ENCODE assay signal across 7 mouse cellular contexts in the genomic region with DNA sequence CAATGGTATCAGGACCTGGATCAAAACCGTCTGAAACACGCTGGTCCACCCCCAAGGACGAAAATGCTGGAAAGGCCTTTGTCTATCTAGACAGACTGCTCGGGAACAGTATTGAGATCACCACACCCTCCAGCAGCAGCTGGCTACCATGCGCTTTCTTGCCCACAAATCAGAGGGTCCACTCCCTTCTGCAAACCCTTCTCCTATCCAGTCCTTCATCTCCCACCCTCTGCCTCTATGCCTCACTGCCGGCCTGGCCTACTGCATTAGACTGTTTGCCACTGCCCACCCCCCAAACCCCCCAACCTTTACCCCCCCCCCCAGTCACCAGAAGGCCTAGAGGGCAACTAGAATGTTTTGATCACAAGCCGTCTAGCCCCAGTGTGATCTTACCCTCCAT. TPM values are rescaled to one million over a fixed set of nuclear protein-coding genes. Genes with fewer than 3 reads are reported as not detected.
DNase-seq lines count a peak whose midpoint lies in the region; ATAC-seq lines count a peak whose summit lies in the region.

No protein-coding gene starts in this region.

- H3K4me1 ChIP-seq in liver, embryonic 11.5 days (replicated peaks; ENCODE audit: control insufficient read depth, insufficient read depth, low read length) = peaks cover 40% of the 10 kb centered on the region
- H3K4me1 ChIP-seq in forebrain, embryonic 15.5 days = peaks cover 37% of the 10 kb centered on the region
- peaks cover 88% of the 10 kb centered on the region for H3K4me1 ChIP-seq in limb, embryonic 13.5 days
- H3K4me1 ChIP-seq in stomach, embryonic 14.5 days (ENCODE audit: control insufficient read depth, insufficient read depth, low read length) = peaks cover 27% of the 10 kb centered on the region

- peak overlapping the region; percentile 77; the same call in 1 of the 2 replicates for H3K27ac ChIP-seq in liver, embryonic 11.5 days (ENCODE audit: low read depth, low read length)
- H3K27ac ChIP-seq in forebrain, embryonic 15.5 days (replicated peaks) = peak overlapping the region; percentile 84
- peak overlapping the region; percentile 95 for H3K27ac ChIP-seq in limb, embryonic 13.5 days
- peak overlapping the region; percentile 80; the same call in 1 of the 2 replicates for H3K27ac ChIP-seq in stomach, embryonic 14.5 days (ENCODE audit: low read length)

- no peaks in the 10 kb centered on the region for H3K27me3 ChIP-seq in liver, embryonic 11.5 days (replicated peaks; ENCODE audit: control insufficient read depth, insufficient read depth, low read length)
- H3K27me3 ChIP-seq in forebrain, embryonic 15.5 days = no peaks in the 10 kb centered on the region
- H3K27me3 ChIP-seq in limb, embryonic 13.5 days = no peaks in the 10 kb centered on the region
- H3K27me3 ChIP-seq in stomach, embryonic 14.5 days (ENCODE audit: control insufficient read depth, insufficient read depth, low read length) = no peaks in the 10 kb centered on the region

- no peak overlapping the region for H3K4me3 ChIP-seq in liver, embryonic 11.5 days (ENCODE audit: low read depth, low read length)
- no peak overlapping the region for H3K4me3 ChIP-seq in forebrain, embryonic 15.5 days
- H3K4me3 ChIP-seq in limb, embryonic 13.5 days = no peak overlapping the region
- H3K4me3 ChIP-seq in stomach, embryonic 14.5 days (ENCODE audit: low read depth, low read length) = no peak overlapping the region

- 55% methylated on average over 7 of the region's 7 CpGs for WGBS in liver, embryonic 11.5 days
- WGBS in forebrain, embryonic 15.5 days = 45% methylated on average over 7 of the region's 7 CpGs
- 63% methylated on average over 7 of the region's 7 CpGs for WGBS in limb, embryonic 13.5 days
- WGBS in stomach, embryonic 14.5 days = 69% methylated on average over 7 of the region's 7 CpGs

- no peak overlapping the region for H3K9ac ChIP-seq in liver, embryonic 11.5 days (ENCODE audit: low read depth, low read length)
- H3K9ac ChIP-seq in forebrain, embryonic 15.5 days (replicated peaks) = no peak overlapping the region
- no peak overlapping the region for H3K9ac ChIP-seq in limb, embryonic 13.5 days
- no peak overlapping the region for H3K9ac ChIP-seq in stomach, embryonic 14.5 days (replicated peaks; ENCODE audit: low read depth, low read length)

- no peaks in the 10 kb centered on the region for H3K9me3 ChIP-seq in liver, embryonic 11.5 days (ENCODE audit: control insufficient read depth, low read length)
- no peaks in the 10 kb centered on the region for H3K9me3 ChIP-seq in forebrain, embryonic 15.5 days
- H3K9me3 ChIP-seq in limb, embryonic 13.5 days = no peaks in the 10 kb centered on the region
- H3K9me3 ChIP-seq in stomach, embryonic 14.5 days (ENCODE audit: control insufficient read depth, low read depth, low read length) = no peaks in the 10 kb centered on the region

- DNase-seq in liver, embryonic 11.5 days (ENCODE audit: low spot score) = no peak
- DNase-seq in liver = no peak
- no peak for DNase-seq in left cerebral cortex, postnatal 14 days (ENCODE audit: low spot score in 2 of 2)
- no peak for DNase-seq in adrenal gland, postnatal 25 days

- intact Hi-C loops in left cerebral cortex, postnatal 14 days (cut with DNase I) = no loop called here

- H3K36me3 ChIP-seq in liver, embryonic 11.5 days (ENCODE audit: control insufficient read depth, insufficient read depth, low read length) = no peaks in the 10 kb centered on the region
- no peaks in the 10 kb centered on the region for H3K36me3 ChIP-seq in forebrain, embryonic 15.5 days
- no peaks in the 10 kb centered on the region for H3K36me3 ChIP-seq in limb, embryonic 13.5 days
- no peaks in the 10 kb centered on the region for H3K36me3 ChIP-seq in stomach, embryonic 14.5 days (ENCODE audit: control insufficient read depth, insufficient read depth, low read length)

- no peak overlapping the region for H3K4me2 ChIP-seq in liver, embryonic 11.5 days
- no peak overlapping the region for H3K4me2 ChIP-seq in forebrain, embryonic 15.5 days (replicated peaks)
- H3K4me2 ChIP-seq in limb, embryonic 13.5 days (replicated peaks) = peak overlapping the region; percentile 32; the same call in 1 of the 2 replicates
- H3K4me2 ChIP-seq in stomach, embryonic 14.5 days (replicated peaks; ENCODE audit: low read depth, low read length) = no peak overlapping the region

- ATAC-seq in liver, embryonic 11.5 days (replicated peaks; ENCODE audit: low FRiP score) = peak; percentile 7; the same call in 1 of the 2 replicates
- peak; percentile 18; the same call in 1 of the 2 replicates for ATAC-seq in forebrain, embryonic 15.5 days (replicated peaks)
- ATAC-seq in limb, embryonic 13.5 days (ENCODE audit: low FRiP score, low read depth) = no peak
- no peak for ATAC-seq in stomach, embryonic 14.5 days (ENCODE audit: insufficient number of reproducible peaks, insufficient read depth, low FRiP score, low read depth)

RNA-seq across cellular contexts. Expression of gene Acot11, which starts 19.5 kb away (rescaled TPM):
- polyA plus RNA-seq in liver, embryonic 11.5 days (2014; fragmentation: Nextera tagmentation; extraction: Ambion mirVana) = 2.9 and 3.9 TPM in 2 replicates
- 0.92 and 1.3 TPM in 2 replicates for polyA plus RNA-seq in forebrain, embryonic 15.5 days (2015; fragmentation: Nextera tagmentation; extraction: Ambion mirVana)
- 5.1 and 5.5 TPM in 2 replicates for polyA plus RNA-seq in limb, embryonic 13.5 days (2015; fragmentation: Nextera tagmentation; extraction: Ambion mirVana)
- 3.7 and 3.9 TPM in 2 replicates for polyA plus RNA-seq in stomach, embryonic 14.5 days (2014; fragmentation: Nextera tagmentation; extraction: Ambion mirVana)
- total RNA-seq in left cerebral cortex, postnatal 14 days (2021) = 10 to 100 TPM; 30.5 to 34.1 TPM
- total RNA-seq in adrenal gland, postnatal 25 days (2021) = 32.5 and 50.9 TPM in 2 replicates

RNA-seq across cellular contexts. Expression of gene Fam151a, which starts 51.7 kb away (rescaled TPM):
- polyA plus RNA-seq in liver, embryonic 11.5 days (2014; fragmentation: Nextera tagmentation; extraction: Ambion mirVana) = 0.11 TPM in 1 of 2 replicates, not detected in the other
- not detected in 2 replicates for polyA plus RNA-seq in forebrain, embryonic 15.5 days (2015; fragmentation: Nextera tagmentation; extraction: Ambion mirVana)
- polyA plus RNA-seq in limb, embryonic 13.5 days (2015; fragmentation: Nextera tagmentation; extraction: Ambion mirVana) = 0.26 and 0.28 TPM in 2 replicates
- 4.3 and 4.9 TPM in 2 replicates for polyA plus RNA-seq in stomach, embryonic 14.5 days (2014; fragmentation: Nextera tagmentation; extraction: Ambion mirVana)
- not detected for total RNA-seq in left cerebral cortex, postnatal 14 days (2021)
- total RNA-seq in adrenal gland, postnatal 25 days (2021) = 0.15 TPM in 1 of 2 replicates, not detected in the other

RNA-seq across cellular contexts. Expression of gene Mroh7, which starts 54.6 kb away (rescaled TPM):
- 0.22 TPM in 2 replicates for polyA plus RNA-seq in liver, embryonic 11.5 days (2014; fragmentation: Nextera tagmentation; extraction: Ambion mirVana)
- polyA plus RNA-seq in forebrain, embryonic 15.5 days (2015; fragmentation: Nextera tagmentation; extraction: Ambion mirVana) = 0.20 and 0.87 TPM in 2 replicates
- 0.51 and 0.70 TPM in 2 replicates for polyA plus RNA-seq in limb, embryonic 13.5 days (2015; fragmentation: Nextera tagmentation; extraction: Ambion mirVana)
- polyA plus RNA-seq in stomach, embryonic 14.5 days (2014; fragmentation: Nextera tagmentation; extraction: Ambion mirVana) = 0.10 TPM in 1 of 2 replicates, not detected in the other
- 1 to 10 TPM; 2.1 to 2.2 TPM for total RNA-seq in left cerebral cortex, postnatal 14 days (2021)
- 2.3 and 2.6 TPM in 2 replicates for total RNA-seq in adrenal gland, postnatal 25 days (2021)

Comparison
In these comparisons a context has a peak if more than half of its experiments do, and no peak if none do; other contexts are left out.
1. ATAC-seq: peak in liver, embryonic 11.5 days (single experiment) and forebrain, embryonic 15.5 days (single experiment); none in limb, embryonic 13.5 days (single experiment) and stomach, embryonic 14.5 days (single experiment).
2. Peak in every context shown above with its lines, with median percentiles within 50 percentile points of each other: H3K27ac ChIP-seq.